ENCODE assay signal across 8 mouse cellular contexts in genomic region chr4:133451536-133451935, GRCm38 (mm10). TPM values are rescaled to one million over a fixed set of nuclear protein-coding genes. Genes with fewer than 3 reads are reported as not detected.
DNase-seq lines count a peak whose midpoint lies in the region; ATAC-seq and TF ChIP-seq lines count a peak whose summit lies in the region.

No protein-coding gene starts in this region.

- no peak for ATAC-seq in midbrain, embryonic 11.5 days (ENCODE audit: low FRiP score)
- no peak for ATAC-seq in midbrain, embryonic 13.5 days
- ATAC-seq in frontal cortex, adult (ENCODE audit: low TSS enrichment), result peak; percentile 44; the same call in 1 of the 2 replicates

- no peaks in the 10 kb centered on the region for H3K9me3 ChIP-seq in midbrain, embryonic 11.5 days (ENCODE audit: control insufficient read depth, low read length)
- H3K9me3 ChIP-seq in midbrain, embryonic 13.5 days, result 0 out of 2 replicates have a peak, but pooled peaks cover 4% of the 10 kb centered on the region

- peak; percentile 100 for DNase-seq in midbrain, embryonic 11.5 days (ENCODE audit: low spot score, missing footprints)
- peak; percentile 77 for DNase-seq in c-Kit-positive CD71-negative TER-119-negative erythroid progenitor cells, embryonic 14.5 days (ENCODE audit: low read depth)
- peak; percentile 86 for DNase-seq in kidney, adult 9 months
- peak; percentile 40 for DNase-seq in liver, adult 2 months (ENCODE audit: extremely low read depth, low read depth, low spot score)
- peak; percentile 95 for DNase-seq in retina, embryonic 14.5 days (ENCODE audit: low spot score)
- DNase-seq in thymus, postnatal 25 days, result peak; percentile 84

- 11% methylated on average over 10 of the region's 10 CpGs for WGBS in midbrain, embryonic 11.5 days
- WGBS in midbrain, embryonic 13.5 days, result 9% methylated on average over 10 of the region's 10 CpGs
- WGBS in liver, adult 2 months, result 6% methylated on average over 10 of the region's 10 CpGs

- H3K4me1 ChIP-seq in midbrain, embryonic 11.5 days (ENCODE audit: control insufficient read depth, insufficient read depth, low read length), result no peaks in the 10 kb centered on the region
- peaks cover 9% of the 10 kb centered on the region for H3K4me1 ChIP-seq in midbrain, embryonic 13.5 days (replicated peaks)
- H3K4me1 ChIP-seq in liver, adult 2 months (ENCODE audit: control insufficient read depth, insufficient read depth, low read length), result no peaks in the 10 kb centered on the region

- H3K27ac ChIP-seq in midbrain, embryonic 11.5 days (ENCODE audit: low read depth, low read length), result no peak overlapping the region
- H3K27ac ChIP-seq in midbrain, embryonic 13.5 days, result no peak overlapping the region
- H3K27ac ChIP-seq in liver, adult 2 months (replicated peaks; ENCODE audit: insufficient read depth, low read depth, low read length), result no peak overlapping the region

- H3K79me2 ChIP-seq in liver, adult 2 months (ENCODE audit: control insufficient read depth, insufficient read depth, low read length), result no peaks in the 10 kb centered on the region

- no peaks in the 10 kb centered on the region for H3K27me3 ChIP-seq in midbrain, embryonic 11.5 days (ENCODE audit: control insufficient read depth, insufficient read depth, low read length)
- no peaks in the 10 kb centered on the region for H3K27me3 ChIP-seq in midbrain, embryonic 13.5 days
- no peaks in the 10 kb centered on the region for H3K27me3 ChIP-seq in liver, adult 2 months (ENCODE audit: control insufficient read depth, insufficient read depth, low read length)

- no peak for TF ChIP-seq POLR2A in liver, adult 2 months (IDR thresholded peaks at IDR 0.05; ENCODE audit: extremely low read depth, insufficient read depth, low read length)

- H3K4me3 ChIP-seq in midbrain, embryonic 11.5 days (ENCODE audit: low read depth, low read length), result no peak overlapping the region
- no peak overlapping the region for H3K4me3 ChIP-seq in midbrain, embryonic 13.5 days (replicated peaks)
- no peak overlapping the region for H3K4me3 ChIP-seq in liver, adult 2 months (ENCODE audit: insufficient read depth, low read depth, low read length)

- no peak overlapping the region for H3K9ac ChIP-seq in midbrain, embryonic 11.5 days (ENCODE audit: low read length)
- H3K9ac ChIP-seq in midbrain, embryonic 13.5 days (replicated peaks), result no peak overlapping the region
- H3K9ac ChIP-seq in liver, adult 2 months (ENCODE audit: low read depth, low read length), result no peak overlapping the region

- TF ChIP-seq CTCF in liver, adult 2 months (IDR thresholded peaks at IDR 0.05; ENCODE audit: low read depth, low read length), result peak; percentile 84

- no peak overlapping the region for H3K4me2 ChIP-seq in midbrain, embryonic 11.5 days
- no peak overlapping the region for H3K4me2 ChIP-seq in midbrain, embryonic 13.5 days (replicated peaks)

- no peaks in the 10 kb centered on the region for H3K36me3 ChIP-seq in midbrain, embryonic 11.5 days (ENCODE audit: control insufficient read depth, insufficient read depth, low read length)
- H3K36me3 ChIP-seq in midbrain, embryonic 13.5 days, result no peaks in the 10 kb centered on the region
- H3K36me3 ChIP-seq in liver, adult 2 months (ENCODE audit: control insufficient read depth, insufficient read depth, low read length), result no peaks in the 10 kb centered on the region

RNA-seq across cellular contexts. Expression of gene Tent5b, which starts 28.4 kb away (rescaled TPM):
- polyA plus RNA-seq in midbrain, embryonic 11.5 days (2014; fragmentation: Nextera tagmentation; extraction: Ambion mirVana), result 0.22 and 0.53 TPM in 2 replicates
- polyA plus RNA-seq in midbrain, embryonic 13.5 days (2015; fragmentation: Nextera tagmentation; extraction: Ambion mirVana), result 0.17 and 0.31 TPM in 2 replicates
- total RNA-seq in liver, adult 2 months (2014; rRNA removed), result 0.07 and 0.09 TPM in 2 replicates
- polyA plus RNA-seq in liver, adult 2 months (2012; rRNA removed), result 0.06 and 0.16 TPM in 2 replicates

RNA-seq across cellular contexts. Expression of gene Trnp1, which starts 46.8 kb away (rescaled TPM):
- 1.5 TPM in 2 replicates for polyA plus RNA-seq in midbrain, embryonic 11.5 days (2014; fragmentation: Nextera tagmentation; extraction: Ambion mirVana)
- 1.2 and 1.9 TPM in 2 replicates for polyA plus RNA-seq in midbrain, embryonic 13.5 days (2015; fragmentation: Nextera tagmentation; extraction: Ambion mirVana)
- not detected in 2 replicates for total RNA-seq in liver, adult 2 months (2014; rRNA removed)
- 0.05 and 0.10 TPM in 2 replicates for polyA plus RNA-seq in liver, adult 2 months (2012; rRNA removed)

Comparison
In these comparisons a context has a peak if more than half of its experiments do, and no peak if none do; other contexts are left out.
1. DNase-seq: peak in every context shown above with its lines; median percentile 100 in midbrain, embryonic 11.5 days; 95 in retina, embryonic 14.5 days; 86 in kidney, adult 9 months; 84 in thymus, postnatal 25 days; 77 in c-Kit-positive CD71-negative TER-119-negative erythroid progenitor cells, embryonic 14.5 days; 40 in liver, adult 2 months.